Mouse (Mus musculus) G1E (cell line): ENCODE measurements at regions not wholly inside any gene's neighbourhood (a gene's known extent, or its start where the extent isn't known, plus 50 kb on each side); places are given as distances from the start of the nearest gene placed in this dataset.

Experiments used
- ATAC-seq: 2 replicates; pipeline ENCODE4 v1.8.0; 2016; ENCODE audit warnings: mild to moderate bottlenecking; ENCODE audit not compliant: insufficient number of reproducible peaks, poor library complexity, low FRiP score, severe bottlenecking; ENCODE audit errors: extremely low read depth
- DNase-seq: peaks from one replicate; pipeline ENCODE4 v3.0.0; 2012; ENCODE audit warnings: low spot score
- H3K27me3 ChIP-seq: 2 replicates; pipeline ENCODE4 v1.6.1; 2012; ENCODE audit warnings: mild to moderate bottlenecking, low read length, inconsistent platforms; ENCODE audit not compliant: insufficient read depth
- H3K36me3 ChIP-seq: replicated peaks from 2 replicates; pipeline ENCODE3; 2012; ENCODE audit warnings: mild to moderate bottlenecking, inconsistent platforms
- H3K4me1 ChIP-seq: 2 replicates; pipeline ENCODE4 v1.6.1; 2012; ENCODE audit warnings: low read depth, low read length, inconsistent platforms, mixed read lengths; ENCODE audit not compliant: insufficient read depth
- H3K4me3 ChIP-seq: 2 replicates; pipeline ENCODE4 v1.5.1; 2012; ENCODE audit warnings: low read depth, mild to moderate bottlenecking, inconsistent platforms, low read length, moderate library complexity, mixed read lengths
- H3K9me3 ChIP-seq: replicated peaks from 2 replicates; pipeline ENCODE4 v1.6.1; 2012; ENCODE audit warnings: inconsistent platforms
- CTCF ChIP-seq: IDR thresholded peaks from 2 replicates; pipeline ENCODE4 v1.5.1; 2012; ENCODE audit warnings: low read depth, low read length, inconsistent platforms, mixed read lengths
- GATA1 ChIP-seq: IDR thresholded peaks from 2 replicates; pipeline ENCODE4 v1.6.1; 2012; ENCODE audit warnings: borderline replicate concordance, low read length, inconsistent platforms, mixed read lengths
- GATA2 ChIP-seq: IDR thresholded peaks from 2 replicates; pipeline ENCODE4 v1.6.1; 2012; ENCODE audit warnings: low read depth, low read length, inconsistent platforms, borderline replicate concordance
- POLR2AphosphoS5 ChIP-seq: IDR thresholded peaks from 2 replicates; pipeline ENCODE4 v1.6.1; 2012; ENCODE audit warnings: low read depth, low read length, inconsistent platforms; ENCODE audit not compliant: insufficient replicate concordance
- TAL1 ChIP-seq: conservative IDR thresholded peaks from 2 replicates; pipeline ENCODE4 v1.6.1; 2012; ENCODE audit warnings: low read depth, low read length, inconsistent platforms, mixed read lengths

GRCm38 (mm10) chr4:49913636-49914035 lies 68.1 kb upstream of the Grin3a start:
- ATAC-seq (no peak), DNase-seq (no peak)
- H3K27me3 ChIP-seq, result no peaks in the 10 kb centered on the region
- H3K4me1 ChIP-seq, result no peaks in the 10 kb centered on the region
- H3K36me3 ChIP-seq, result no peaks in the 10 kb centered on the region
- no peak overlapping the region for H3K4me3 ChIP-seq
- TF ChIP-seq CTCF, result no peak
- no peak for TF ChIP-seq GATA2
- no peak for TF ChIP-seq GATA1
- no peak for TF ChIP-seq POLR2AphosphoS5
- TF ChIP-seq TAL1, result no peak
- no peaks in the 10 kb centered on the region for H3K9me3 ChIP-seq
